Mouse (Mus musculus) inflammation-experienced regulatory T-cells, adult 6 months (primary cell): Measurements from ENCODE around the gene Cfap43. TPM values are rescaled to one million over a fixed set of nuclear protein-coding genes. Genes with fewer than 3 reads are reported as not detected.
A peak's percentile ranks its signal among the peaks of the same experiment; 100 is the strongest.
"Not testable (repeated sequence)": the region's sequence is repeated elsewhere in the genome, so short reads cannot be mapped to it uniquely, and the experiment has no call there.

ENCODE experiments used
- ATAC-seq: one replicate; pipeline ENCODE4 v1.8.0; 2017
- polyA plus RNA-seq, 3 experiments: library from polyadenylated mRNA; unstranded; fragments of 100-300 nt; shearing (Covaris generic); gene quantifications; one replicate each; pipeline ENCODE4 v1.2.1; 2017

Gene Cfap43
- polyA plus RNA-seq, 3 experiments from 2014 or later, result 0.34 to 0.48 (median 0.38) TPM

DNA sequence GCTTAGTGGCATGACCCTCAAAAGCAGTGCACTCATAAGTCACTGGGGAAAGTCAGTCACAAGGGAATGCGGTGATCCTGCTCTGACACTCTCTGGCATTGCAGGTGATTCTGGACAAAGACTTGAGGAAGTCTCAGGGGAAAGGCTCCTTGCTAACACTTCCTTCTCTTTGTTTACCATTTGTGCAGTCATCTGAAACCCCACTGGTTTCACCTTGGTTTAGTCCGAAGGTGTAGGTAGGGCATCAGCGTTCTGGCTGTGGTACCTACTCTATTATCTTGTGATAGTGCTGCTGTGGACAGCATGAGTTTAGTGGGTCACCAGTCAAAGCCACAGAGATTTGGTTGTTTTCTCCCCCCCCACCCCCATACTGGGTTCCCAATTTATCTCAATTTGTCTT lies 69.4 kb downstream of the Cfap43 start:
- ATAC-seq, result no peak

DNA sequence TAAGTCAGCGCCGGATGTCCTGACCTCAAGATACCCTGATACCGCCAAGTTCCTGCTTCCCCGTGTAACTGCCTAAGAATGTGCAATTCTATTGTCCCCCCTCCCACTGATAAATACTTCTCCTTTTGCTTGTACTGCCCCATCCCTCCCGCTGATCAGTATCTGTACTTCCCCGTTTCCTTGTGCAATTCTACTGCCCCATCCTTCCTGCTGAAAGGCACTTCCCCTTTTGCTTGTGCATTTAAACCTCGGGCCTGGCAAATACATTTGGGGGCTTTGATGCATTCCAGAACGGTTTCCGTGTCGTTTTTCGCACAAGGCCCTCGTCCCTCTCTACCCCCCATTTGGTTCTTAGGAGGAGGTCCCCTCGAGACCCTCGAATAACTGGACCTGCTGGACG lies 77.9 kb downstream of the Cfap43 start:
- not testable (repeated sequence) for ATAC-seq

GRCm38 (mm10) chr19:47837527-47837901 lies 81.6 kb downstream of the Cfap43 start:
- ATAC-seq, result peak; percentile 43

DNA sequence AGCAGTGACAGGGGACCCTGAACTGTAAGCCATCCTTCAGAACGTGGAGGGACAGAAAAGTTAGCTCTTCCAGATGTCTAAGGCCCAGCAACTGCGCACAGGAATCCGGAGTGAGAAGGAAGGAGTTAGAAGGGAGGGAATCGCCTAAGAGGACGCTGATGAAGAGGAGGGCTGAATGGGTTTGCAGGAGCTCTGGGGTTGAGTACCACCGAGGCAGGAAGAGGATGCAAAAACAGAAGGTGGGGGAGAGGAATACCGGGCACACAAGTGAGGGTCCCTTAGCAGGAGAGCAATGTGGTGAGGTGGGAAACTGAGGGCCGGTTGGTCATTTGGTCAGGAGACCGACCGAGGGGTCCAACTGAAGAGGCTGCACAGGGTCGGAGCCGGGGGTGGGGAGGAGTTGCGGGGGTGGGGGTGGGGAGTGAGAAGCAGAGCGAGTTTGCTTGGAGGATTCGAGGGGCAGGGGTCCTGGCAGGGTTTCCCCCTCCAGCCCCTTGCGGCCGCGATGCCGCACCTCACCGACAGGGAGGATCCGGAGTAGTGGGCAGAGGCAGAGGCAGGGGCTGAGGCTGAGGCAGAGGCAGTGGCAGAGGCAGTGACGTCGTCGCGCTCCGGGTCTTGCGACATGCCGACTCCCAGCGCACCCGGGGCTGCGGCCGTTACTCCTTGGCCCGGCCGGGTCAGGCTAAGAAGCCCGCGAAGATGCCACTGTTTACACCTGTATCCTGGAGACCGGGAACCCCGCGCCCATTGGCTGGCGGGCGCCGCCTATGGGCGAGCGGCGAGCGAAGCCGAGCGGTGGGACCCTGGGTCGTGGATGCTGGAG lies 82.2 kb downstream of the Cfap43 start:
- ATAC-seq, result peak; percentile 82

DNA sequence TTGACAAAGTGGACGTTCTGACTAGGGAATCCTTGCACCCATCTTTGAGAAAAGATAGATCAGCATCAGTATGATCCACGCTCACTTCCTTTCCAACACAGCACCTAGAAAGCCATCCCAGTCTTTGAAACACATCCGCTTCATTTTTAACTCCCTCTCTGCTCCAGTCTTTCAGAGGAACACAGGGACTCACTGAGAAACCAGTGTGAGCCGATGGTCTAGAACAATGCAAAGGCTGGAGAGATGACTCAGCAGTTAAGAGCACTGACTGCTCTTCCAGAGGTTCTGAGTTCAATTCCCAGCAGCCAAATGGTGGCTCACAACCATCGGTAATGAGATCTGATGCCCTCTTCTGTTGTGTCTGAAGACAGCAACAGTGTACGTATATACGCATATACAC lies 83.3 kb downstream of the Cfap43 start:
- ATAC-seq, result no peak

GRCm38 (mm10) chr19:47834614-47835013 lies 84.5 kb downstream of the Cfap43 start:
- ATAC-seq, result no peak

GRCm38 (mm10) chr19:47832316-47832715 lies 86.8 kb downstream of the Cfap43 start:
- ATAC-seq, result no peak

GRCm38 (mm10) chr19:47831111-47831510 lies 88.0 kb downstream of the Cfap43 start:
- no peak for ATAC-seq

- no peak for ATAC-seq
Observed at GRCm38 (mm10) chr19:47829913-47830450, 89.1 kb downstream of the Cfap43 start.

DNA sequence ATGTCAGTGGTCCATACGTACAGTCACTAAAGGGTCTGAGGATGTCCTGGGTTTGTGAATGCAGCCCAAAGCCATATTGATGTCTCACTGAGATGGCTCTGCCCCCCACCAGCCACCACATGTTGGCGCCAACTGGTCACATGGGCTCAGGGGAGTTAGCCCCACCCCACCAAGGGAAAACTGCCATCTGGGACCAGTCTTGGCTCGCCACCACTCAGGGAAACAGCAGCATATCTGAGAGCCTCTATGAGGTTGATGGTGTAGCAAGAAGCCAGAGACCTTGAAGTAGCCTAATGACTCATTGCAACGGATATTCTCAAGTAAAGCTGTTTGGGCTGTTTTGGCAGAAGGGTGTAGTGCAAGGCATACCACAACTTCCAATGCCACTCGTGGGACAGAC lies 95.1 kb downstream of the Cfap43 start:
- ATAC-seq, result no peak

DNA sequence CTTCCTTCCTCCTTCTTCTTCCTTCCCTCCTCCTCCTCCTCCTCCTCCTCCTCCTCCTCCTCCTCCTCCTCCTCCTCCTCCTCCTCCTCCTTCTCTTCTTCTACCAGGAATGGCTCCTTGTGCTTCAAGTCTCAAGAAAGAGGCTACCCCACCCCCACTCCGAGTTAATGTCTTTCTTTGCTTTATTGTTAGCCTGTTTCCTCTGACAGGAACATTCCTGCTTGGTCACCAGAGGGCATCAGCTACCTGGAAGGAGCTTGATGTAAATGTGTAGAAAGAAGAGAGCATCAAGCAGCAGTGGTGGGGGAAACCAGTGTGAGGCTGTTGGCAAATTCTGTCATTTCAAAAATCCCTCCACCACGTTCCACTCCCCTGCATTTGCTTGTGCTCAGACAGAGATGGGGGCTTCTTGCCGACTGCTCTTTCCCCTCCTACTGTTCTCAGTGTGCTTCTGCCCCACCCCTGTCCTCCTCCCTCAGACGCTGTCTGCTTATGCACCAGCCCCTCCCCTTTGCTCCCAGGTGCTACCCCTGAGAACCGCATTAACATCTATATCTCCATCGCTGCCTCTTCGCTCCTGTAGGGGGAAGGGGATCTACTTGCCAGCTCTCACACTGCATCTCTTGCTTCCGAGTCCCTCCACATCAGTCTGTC lies 96.8 kb downstream of the Cfap43 start:
- no peak for ATAC-seq

DNA sequence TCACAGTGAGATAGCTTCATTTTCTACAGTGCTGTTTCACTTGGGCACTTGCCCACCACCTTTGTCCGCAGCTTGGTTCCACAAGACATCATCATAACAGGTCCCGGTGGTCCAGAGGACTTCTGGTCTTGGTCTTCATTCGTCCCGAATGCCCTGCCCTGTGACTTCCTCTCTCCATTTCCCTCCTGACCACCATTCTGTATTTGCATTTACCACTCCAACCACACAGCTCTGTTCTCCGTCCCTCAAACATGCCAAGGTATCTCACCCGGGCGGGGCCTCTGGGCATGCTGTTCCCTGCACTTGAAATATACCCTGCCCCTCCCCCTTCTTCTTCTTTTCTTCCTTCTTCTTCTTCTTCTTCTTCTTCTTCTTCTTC lies 97.6 kb downstream of the Cfap43 start:
- no peak for ATAC-seq

DNA sequence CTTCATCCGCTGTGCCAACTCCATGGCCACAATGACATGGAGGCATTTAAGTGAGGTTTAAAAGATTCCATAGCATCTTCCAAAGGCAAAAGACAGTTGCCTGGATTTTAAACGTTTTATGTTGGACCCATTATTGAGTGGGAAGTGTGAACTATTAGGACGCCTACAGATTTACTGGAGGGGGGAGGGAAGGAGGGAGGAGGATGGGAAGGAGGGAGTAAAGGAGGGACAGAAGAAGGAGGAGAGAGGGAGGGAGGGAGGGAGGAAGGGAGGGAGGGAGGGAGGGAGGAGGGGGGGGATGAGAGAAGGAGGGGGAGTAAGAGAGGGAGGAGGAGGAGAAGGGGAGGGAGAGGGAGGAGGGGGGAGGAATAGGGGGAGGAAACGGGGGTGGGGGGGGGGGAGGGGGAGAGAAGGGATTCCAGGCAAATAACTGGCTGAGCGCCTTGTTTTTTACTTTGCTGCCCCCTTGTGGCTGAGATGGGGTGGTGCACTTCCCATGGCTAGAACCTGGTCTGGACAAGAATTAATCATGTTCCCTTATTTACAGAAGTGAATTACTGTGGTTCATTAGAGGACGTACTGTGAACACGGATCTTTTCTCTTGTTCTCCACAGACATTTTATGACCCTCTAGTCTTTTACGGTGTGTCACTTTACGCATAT lies 98.1 kb downstream of the Cfap43 start:
- no peak for ATAC-seq

- ATAC-seq, result no peak
Observed at GRCm38 (mm10) chr19:47817692-47818091, 101.4 kb downstream of the Cfap43 start.

GRCm38 (mm10) chr19:47814721-47815120 lies 104.4 kb downstream of the Cfap43 start:
- no peak for ATAC-seq

DNA sequence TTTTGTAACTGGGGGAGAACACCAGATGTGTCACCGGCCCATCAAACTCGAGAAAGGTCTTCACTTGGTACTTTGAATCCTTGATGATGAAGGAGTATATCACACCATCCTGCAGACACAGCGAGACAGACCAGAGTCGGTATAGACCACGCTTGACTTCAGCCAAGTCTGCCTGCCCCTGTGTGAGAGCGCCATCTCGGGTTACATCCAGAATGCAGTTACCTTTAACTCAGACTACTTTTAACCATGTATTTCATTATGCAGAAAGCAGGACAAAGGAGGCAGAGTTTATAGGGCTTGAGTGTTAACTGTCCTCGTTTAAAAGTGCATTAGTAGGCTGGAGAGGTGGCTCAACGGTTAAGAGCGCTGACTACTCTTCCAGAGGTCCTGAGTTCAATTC lies 107.0 kb downstream of the Cfap43 start:
- ATAC-seq, result no peak

GRCm38 (mm10) chr19:47798583-47798982 lies 120.5 kb downstream of the Cfap43 start:
- no peak for ATAC-seq

GRCm38 (mm10) chr19:47796699-47797098 lies 122.4 kb downstream of the Cfap43 start:
- no peak for ATAC-seq

DNA sequence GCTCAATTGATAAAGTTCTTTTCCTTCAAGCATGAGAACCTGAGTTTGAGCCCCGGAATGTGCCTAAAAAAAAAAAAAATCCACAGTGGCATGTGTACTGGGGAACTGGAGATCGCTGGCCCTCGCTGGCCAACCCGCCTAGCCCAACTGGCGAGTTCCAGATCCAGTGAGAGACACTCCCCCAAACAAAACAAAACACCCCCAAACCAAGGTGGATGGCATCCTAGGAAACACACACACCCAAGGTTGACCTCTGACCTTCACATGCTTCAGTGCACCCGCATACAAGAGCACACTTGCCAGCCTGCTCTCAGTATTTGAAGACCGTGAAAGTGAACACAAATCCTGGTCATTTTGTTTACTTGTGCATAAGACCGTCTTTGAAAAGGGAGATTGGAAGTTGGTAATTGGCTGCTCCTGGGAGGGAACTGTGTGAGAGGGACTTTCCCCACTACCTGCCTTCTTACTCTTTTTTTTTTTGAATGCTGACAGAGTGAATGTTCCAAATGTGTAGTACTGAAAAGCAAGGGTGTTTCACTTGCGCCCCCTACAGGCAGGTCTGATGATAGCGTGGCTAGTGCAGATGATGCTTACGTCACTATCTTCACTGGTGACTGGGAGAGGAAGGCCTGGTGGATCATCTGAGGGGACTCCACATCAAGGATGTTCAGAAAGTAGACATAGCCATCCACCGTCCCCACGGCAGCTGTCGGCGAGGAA lies 123.9 kb downstream of the Cfap43 start:
- ATAC-seq, result peak; percentile 60

DNA sequence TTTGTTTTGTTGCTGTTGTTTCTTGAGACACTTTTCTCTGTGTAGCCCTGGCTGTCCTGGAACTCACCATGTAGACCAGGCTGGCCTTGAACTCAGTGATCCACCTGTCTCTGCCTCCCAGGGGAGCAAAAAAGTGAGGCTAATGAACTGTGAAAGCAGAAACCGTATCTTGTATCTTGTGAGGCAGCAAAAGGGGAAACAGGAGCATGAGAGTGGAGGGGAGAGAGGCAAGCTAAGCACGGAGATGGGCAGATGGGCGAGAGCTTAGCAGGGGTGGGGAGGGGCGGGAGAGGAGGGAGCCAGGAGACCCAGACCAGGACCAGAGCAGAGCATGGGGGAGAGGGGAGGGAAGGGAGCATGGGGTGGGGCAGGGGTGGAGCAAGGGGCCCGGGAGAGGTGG lies 124.8 kb downstream of the Cfap43 start:
- ATAC-seq, result no peak

DNA sequence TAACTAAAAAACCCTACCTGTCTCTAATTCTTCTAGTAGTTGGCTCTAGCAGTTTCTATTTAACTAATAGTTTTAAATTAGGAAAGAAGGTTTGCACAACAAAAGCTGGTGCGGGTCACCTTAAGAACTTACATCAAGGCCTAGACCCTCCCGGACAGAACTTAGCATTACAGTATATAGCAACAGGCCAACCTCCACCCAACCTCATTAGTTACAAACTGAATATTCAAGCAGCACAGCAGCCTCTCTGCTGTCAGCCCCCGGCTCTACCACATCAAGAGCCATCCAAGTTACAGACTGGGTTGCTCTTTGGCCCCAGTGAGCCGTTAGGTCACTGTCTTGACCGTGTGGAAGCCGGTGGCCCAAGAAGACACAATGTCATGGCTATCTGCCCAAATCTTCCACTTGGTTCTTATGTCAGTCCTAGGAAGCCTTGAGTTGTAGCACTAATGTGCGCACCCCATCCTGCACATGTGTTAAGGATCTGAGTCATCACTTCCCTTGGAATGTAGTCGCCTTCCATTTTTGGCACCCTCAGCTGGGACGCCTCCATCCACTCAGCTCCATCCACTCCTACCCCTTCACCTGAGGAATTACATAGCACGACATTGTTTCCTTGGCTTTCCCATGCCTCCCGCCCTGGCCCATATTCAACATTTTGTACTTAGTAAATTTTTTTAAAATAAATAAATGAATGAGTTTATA lies 128.6 kb downstream of the Cfap43 start:
- ATAC-seq, result no peak

DNA sequence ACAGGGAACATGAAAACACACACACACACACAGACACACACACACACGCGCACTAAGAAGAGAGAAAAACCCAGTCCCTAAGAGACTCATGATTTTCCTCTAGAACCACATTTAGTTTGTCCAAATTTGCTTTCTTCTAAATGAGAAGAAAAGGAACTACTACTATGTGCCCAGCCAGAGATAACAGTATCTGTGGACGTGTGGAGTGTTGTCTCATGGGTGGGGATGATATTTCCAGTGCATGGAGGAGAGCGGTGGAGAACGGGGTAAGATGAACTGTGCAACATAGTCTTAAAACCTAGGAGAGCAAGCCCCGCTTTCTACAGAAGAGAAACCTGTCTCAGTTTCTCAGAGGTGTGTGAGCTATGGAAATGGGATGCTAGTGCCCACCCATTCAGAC lies 135.2 kb downstream of the Cfap43 start:
- ATAC-seq, result no peak
